Mouse (Mus musculus) bone marrow macrophage, adult 2 months (primary cell): ENCODE data around the gene Tm4sf19.

Experiments
- CTCF ChIP-seq: IDR thresholded peaks from 2 replicates; pipeline ENCODE4 v1.5.1; 2012; ENCODE audit warnings: low read depth, mild to moderate bottlenecking, low read length, moderate library complexity
- POLR2A ChIP-seq: IDR thresholded peaks from 2 replicates; pipeline ENCODE4 v1.6.1; 2012; ENCODE audit warnings: mild to moderate bottlenecking, low read depth, low read length, borderline replicate concordance

- no peak for TF ChIP-seq POLR2A
- TF ChIP-seq CTCF = no peak
These were observed 56.5 kb downstream of the Tm4sf19 start for GRCm38 (mm10) chr16:32456761-32457160.
